Mouse (Mus musculus) cerebellum, adult 8-10 months (tissue): ENCODE data around the gene Psme2.

Experiments
- DNase-seq: peaks from one replicate; pipeline ENCODE4 v3.0.0; 2022

The Psme2 gene

DNA sequence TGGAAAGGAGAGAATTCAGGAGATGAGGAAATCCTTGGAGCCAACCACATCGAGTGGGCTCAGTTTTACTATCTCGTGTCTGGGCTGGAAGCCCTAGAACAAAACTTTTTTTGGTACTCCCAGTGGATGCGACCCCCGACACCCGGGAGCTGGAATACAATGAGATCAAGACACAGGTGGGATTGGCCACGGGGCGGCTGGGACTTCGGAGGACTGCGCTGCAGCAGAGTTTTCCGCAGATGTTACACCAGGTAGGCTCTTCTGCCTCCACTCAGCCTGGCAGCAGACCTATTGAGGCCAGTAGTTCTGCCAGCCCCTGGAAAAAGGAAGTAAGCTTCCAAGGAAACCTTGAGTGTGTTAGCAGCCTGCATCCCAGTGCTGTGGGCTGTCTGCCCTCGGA, 27.7 kb downstream of the Psme2 start:
- no peak for DNase-seq

DNA sequence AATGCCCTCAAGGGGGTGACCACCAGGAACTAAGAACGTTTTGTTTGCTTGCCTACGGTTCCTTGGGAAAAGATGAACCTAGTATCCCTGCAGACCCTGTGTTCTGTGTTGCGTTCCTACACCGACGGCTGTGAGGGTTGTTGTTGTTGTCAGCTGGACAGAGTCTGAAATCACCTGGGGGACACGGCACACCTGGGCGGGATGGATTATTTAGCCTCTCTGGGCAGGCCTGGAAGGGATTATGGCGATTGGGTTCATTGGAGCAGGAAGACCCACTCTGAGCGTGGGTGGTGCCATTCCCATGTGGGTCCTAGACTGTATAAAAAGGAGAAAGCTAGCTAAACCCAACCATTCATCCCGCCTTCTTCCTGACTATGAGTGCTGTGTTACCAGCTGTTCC, 29.1 kb downstream of the Psme2 start:
- DNase-seq: no peak

DNA sequence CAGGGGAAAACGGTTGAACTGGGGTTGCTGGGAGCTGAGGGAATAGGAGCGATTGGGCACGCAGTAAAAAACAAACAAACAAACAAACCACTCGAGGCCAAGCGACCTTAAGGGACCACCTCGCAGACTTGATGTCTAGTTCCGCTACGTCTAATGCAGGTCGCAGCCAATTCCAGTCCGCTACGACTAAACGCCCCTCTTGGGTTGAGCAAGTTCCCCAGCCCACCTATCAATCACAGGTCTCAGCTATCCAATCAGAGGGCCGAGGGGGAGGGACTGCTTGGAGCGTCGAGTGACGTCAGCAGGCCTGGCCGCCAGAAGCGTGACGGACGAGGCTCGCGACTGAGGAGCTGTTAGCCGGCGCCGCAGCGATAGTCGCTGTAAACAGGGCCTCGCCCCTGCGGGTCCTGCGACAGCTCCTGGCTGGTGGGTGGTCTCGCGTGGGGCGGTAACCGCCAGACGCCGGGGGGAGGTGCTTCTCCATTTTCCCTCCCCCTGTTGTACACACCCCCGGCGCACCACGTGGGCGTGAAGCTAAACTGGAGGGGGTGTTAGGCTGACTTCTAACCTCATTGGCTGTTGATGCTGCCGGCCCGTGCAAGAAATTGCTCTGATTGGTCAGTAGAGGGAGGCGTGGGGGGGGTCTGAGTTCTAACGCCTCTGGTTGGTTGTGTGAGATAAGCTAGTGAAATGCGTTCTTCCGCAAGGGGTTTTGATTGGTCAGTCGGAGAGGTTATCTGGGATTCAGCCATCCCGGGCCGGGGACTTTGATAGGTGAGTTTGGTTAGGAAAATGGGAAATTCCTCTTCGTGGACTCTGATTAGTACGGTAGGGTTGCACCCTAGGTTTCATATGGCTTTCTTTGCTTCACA, 30.5 kb downstream of the Psme2 start, which contains the start of gene A730061H03Rik:
A730061H03Rik (minus strand) TSS at position 205 of the 872 bp plus-strand sequence.
- DNase-seq: peak; percentile 98

DNA sequence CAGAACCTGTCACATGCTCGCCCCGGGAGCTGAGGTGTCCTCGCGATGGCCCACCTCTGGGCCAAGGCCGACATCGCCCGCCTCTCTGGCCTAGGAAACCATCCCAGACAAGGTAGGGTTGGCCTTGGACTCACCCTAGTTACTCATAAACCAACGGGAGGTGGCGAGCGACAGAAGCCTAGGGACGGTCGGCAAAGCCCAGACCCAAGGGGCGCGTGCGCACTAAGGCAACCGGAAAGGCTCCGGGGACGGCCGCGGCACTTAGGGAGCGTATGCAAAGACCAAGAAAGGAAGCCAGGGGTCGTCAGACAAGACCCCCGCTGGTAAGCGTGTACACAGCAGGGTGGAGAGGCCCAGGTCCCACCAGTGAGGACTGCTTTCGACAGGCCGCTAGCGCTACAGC, 31.1 kb downstream of the Psme2 start, which contains the start of gene Dcaf11:
Dcaf11 (plus strand) TSS at position 208 of the 403 bp plus-strand sequence.
- peak; percentile 90 for DNase-seq

DNA sequence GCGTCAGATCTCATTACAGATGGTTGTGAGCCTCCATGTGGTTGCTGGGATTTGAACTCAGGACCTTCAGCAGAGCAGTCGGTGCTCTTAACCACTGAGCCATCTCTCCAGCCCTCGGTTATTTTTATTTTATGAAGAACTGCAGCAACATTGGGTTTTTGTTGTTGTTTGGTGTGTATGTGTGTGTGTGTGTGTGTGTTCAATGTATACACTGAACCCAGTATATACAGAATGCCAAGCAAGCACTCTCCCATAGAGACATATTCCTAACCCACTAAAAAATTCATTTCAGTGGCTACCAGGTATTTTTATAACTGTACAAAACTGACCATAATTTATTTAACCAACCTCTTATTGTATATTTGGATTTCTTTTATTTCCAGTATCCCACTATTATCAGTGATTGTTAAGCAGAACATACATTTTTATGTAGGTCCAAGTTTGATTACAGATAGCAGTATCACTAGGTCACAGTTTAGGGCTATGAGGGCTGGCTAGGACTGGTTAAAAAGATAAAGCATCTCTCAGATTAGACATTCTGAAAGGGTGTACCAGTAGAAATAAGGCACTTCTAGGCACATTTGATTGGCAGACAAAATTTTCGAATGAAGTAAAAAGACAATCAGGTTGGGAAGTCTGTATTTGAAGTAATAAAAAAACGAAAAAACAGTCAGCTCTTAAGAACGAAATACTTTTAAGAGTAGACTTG, 32.0 kb downstream of the Psme2 start:
- DNase-seq: no peak

DNA sequence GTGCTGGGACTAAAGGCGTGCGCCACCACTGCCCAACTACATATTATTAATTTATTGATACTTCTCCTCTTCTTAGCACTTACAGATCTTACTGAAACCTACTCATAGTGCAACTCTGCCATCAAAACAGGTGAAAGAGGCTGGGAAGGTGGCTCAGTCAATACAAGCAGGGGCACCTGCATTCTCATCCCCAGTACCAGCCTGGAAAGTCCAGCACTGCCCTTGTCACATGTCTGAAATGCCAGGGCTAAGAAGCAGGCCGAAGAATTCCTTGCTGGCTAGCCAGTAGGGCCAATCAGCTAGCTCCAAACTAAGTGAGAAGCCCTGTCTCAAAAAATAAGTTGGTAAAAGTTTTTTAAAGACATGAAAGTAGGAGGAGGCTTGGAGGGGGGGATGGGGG, 33.3 kb downstream of the Psme2 start:
- DNase-seq: no peak

DNA sequence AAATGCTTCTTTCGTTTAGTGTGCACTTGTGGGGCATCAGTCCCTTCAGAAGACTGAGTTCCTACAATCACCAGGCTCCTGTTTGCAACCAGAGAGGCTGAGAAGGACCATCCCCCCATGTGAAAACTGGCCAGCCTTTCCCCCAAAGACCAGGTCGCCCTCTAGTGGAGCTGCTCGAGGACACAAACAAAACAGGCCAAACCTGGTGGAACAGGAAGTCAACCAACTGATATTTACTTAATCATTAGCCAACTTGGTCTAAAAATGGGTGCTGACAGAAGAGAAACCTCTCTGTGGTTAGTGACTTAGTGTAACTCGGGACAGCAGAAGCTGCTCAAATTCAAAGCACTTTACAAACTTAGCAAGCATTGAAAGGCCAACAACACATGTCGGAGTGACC, 33.9 kb downstream of the Psme2 start:
- peak; percentile 75 for DNase-seq

DNA sequence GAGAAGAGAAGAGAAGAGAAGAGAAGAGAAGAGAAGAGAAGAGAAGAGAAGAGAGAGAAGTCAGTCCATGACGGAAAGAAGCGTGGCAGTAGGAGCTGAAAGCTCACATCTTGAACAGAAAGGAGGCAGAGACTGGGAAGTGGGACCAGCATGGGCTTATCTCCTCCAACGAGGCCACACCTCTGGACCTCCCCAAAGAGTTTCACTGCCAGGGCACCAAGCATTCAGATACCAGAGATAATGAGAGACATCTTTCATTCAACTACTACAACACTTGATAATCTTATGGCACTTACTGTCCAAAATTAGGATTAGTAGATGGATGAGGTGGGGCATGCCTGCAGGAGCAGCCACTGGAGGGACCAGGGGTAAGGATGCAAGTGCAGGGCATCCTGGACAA, 35.1 kb downstream of the Psme2 start:
- no peak for DNase-seq

DNA sequence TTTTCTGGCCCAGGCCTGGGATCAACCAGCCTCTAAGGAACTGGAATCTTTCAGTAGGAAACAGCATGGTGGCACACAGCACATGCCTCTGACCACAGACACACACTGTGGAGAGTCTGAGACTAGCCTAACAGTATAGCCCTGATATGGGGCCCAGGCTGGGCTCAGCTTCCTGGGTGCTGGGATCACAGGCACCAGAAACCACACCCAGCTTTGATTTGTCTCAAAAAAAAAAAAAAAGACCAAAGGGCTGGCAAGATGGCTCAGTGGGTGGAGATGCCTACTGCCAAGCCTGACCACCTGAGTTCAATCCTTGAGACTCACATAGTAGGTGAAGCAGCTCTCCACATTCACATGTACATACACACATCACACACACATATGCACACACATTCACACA, 36.3 kb downstream of the Psme2 start:
- DNase-seq: no peak

DNA sequence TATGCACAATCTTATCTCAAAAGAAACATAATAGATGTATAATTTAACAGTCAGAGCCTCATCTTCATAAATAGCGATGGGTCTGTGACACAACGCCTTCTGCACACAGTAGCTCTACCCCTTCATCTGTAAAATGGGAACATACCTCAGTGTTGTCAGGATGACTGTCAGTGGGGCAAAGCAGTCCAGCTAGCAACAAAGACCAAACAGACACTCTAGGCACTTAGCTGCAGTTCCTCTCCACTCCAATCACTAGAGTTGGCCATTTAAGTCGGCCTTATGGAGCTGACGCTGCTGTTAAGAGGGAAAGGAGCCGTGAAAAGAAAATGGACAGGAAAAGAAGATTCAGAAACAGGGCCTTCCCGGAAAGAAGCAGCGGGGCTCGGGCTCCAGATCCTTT, 39.1 kb downstream of the Psme2 start:
- no peak for DNase-seq

DNA sequence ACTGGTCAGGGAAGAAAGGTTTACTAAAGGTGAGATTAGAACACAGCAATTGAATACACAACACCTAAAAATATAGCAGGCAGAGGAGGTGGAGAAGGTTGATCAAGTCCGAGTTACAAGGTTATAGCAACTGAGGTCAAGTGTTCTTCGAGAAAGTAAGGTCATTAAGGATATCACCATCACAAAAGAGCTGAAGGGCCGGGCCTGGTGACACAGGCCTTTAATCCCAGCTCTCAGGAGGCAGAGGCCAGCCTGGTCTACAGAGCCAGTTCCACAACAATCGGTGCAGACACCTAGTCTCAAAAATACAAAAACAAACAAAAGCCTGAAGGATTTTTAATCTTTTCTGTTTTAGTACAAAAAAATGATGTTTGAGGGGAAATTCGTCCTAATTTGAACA, 39.6 kb downstream of the Psme2 start:
- DNase-seq: no peak

DNA sequence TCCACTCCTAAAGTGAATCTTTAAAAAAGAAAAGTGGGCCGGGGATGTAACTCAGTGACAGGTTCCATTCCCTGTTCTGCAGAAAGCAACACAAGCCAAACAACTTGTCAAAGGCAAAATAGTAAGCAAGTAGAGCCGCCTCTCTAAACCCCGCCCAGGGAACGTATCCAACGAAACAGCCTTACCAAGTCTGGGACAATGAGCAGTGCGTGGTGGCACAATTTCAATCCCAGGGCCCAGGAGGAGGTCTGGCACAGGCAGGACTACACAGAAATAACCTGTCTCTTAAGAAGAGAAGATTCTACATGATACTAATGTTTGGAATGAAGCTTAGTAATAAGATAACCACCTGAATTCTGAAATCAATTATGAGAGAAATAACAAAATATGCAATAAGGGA, 40.7 kb downstream of the Psme2 start:
- DNase-seq: no peak

DNA sequence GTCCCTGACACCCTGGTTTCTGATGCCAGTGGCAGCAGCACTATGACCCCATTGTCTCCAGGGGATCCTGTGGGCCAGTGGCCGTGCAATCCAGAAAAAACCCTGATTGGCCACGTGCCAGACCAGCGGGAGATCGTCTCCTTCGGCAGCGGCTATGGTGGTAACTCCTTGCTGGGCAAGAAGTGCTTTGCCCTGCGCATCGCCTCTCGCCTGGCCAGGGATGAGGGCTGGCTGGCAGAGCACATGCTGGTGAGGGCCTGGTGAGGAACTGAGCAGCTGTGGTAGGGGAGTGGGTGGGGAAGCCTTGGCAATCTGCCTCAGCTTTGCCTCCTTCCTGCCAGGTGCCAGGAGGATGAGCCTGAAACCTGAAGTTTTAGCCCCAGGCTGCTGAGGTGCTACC, 46.6 kb downstream of the Psme2 start:
- peak; percentile 52 for DNase-seq

DNA sequence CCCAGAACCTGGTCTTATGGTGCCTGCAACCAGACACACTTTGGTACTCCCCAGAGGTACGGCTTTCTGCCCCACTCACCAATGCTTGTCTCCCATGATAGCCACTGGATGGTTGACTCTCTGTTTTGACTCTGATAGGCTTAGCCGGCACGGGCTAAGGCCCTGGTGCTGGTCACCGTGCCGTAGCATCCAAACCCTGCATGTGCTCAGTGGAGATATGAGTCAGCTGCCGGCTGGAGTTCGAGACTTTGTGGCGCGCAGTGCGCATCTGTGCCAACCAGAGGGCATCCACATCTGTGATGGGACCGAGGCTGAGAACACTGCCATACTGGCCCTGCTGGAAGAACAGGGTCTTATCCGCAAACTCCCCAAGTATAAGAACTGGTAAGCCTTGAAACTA, 48.6 kb downstream of the Psme2 start:
- DNase-seq: no peak

DNA sequence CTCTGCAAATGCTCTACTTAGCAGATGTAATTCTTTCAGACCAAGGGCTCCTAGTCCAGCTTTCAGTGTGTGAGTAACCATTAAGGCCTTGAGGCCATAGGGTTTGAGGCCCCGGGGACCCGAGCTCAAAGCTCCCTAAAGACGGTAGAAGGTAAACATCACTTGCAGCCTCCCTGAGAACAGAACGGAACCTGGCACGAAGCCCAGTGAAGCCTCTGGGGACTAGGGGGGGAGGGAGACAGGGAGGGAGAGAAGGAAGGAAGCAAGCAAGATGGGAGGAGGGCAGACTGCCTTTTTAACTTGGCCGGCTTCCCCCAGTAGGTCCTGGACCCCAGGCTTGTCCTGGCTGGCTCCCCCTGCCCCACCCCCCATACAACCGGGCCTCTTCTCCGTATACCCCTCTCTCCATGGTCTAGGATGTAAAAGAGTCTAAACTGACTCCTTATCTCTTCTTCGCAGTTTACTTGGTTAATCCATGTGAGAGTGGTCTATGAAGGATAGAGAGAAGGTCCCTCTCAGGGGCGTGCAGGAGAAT, 50.1 kb downstream of the Psme2 start:
- DNase-seq: peak; percentile 81

DNA sequence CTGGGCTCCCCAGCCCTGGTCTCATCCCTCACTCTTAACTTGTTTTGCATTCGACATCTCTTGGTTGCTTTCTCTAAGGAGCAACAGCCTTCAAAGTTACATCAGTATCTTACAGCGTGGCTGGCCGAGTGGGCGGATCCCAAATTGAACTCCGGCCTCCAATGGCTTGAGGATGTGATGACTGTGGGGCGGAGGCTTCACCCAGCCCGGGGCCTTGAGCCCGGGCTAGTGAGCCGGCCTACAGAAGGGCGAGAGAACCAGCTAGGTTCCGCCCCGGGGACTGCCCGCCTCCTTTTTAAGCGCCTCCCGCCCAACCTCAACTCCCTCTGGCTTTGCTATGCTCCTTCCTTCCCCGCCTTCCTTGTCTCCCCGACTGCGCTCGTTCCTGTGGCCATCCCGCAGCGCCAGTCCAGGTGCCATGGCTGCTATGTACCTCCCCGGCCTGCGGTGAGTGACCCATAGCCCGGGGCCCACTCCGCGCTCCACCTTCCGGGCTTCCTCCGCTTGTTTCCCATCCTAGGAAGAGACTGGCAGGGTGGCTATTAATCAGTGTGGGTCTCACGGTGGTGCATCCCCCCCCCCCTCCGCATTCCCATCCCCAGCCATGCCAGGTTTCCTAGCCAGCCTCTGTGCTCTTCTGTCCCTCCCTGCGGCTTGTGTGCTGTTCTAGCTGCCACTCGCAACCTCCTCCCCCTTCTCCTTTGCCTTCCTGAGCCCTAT, 50.7 kb downstream of the Psme2 start, which contains the start of gene Pck2:
Pck2 (plus strand) TSS at position 200 of the 720 bp plus-strand sequence.
- peak; percentile 84 for DNase-seq
